ENCODE assay signal across 13 mouse cellular contexts in genomic region chr5:72254958-72255357, GRCm38 (mm10).
"Had no signal": no experiment of that assay in that cellular context is flagged by ENCODE, and none has a peak within 500 bp of the region (broad histone marks: within the 10 kb centered on the region; RNA-seq: fewer than 3 reads in every experiment).

No protein-coding gene starts in this region.

- H3K36me3 ChIP-seq: lung, embryonic 15.5 days; neural tube, embryonic 15.5 days had no signal

- H3K9me3 ChIP-seq: limb, embryonic 12.5 days; lung, embryonic 15.5 days; midbrain, embryonic 10.5 days; neural tube, embryonic 15.5 days had no signal

- ATAC-seq: intestine, postnatal 0 days had no signal

- H3K27me3 ChIP-seq: limb, embryonic 12.5 days; lung, embryonic 15.5 days; neural tube, embryonic 15.5 days had no signal

- H3K4me2 ChIP-seq: limb, embryonic 12.5 days; lung, embryonic 15.5 days; neural tube, embryonic 15.5 days had no signal

- H3K27ac ChIP-seq: limb, embryonic 12.5 days; lung, embryonic 15.5 days; midbrain, embryonic 10.5 days; neural tube, embryonic 15.5 days had no signal

- DNase-seq: kidney, adult 8-10 months; kidney, postnatal 36 days; midbrain, embryonic 14.5 days; right cerebral cortex, adult 18-20 months; right cerebral cortex, postnatal 25 days; thymus, adult 18-20 months; thymus, postnatal 14 days had no signal

- H3K9ac ChIP-seq: limb, embryonic 12.5 days; lung, embryonic 15.5 days; neural tube, embryonic 15.5 days had no signal

- H3K4me1 ChIP-seq: limb, embryonic 12.5 days; lung, embryonic 15.5 days; midbrain, embryonic 10.5 days; neural tube, embryonic 15.5 days had no signal

- H3K4me3 ChIP-seq: limb, embryonic 12.5 days; lung, embryonic 15.5 days; midbrain, embryonic 10.5 days; myocyte; neural tube, embryonic 15.5 days had no signal
